Mouse (Mus musculus): ENCODE measurements around the gene Zfp951. TPM values are rescaled to one million over a fixed set of nuclear protein-coding genes. Genes with fewer than 3 reads are reported as not detected.
"Not testable (repeated sequence)": the region's sequence is repeated elsewhere in the genome, so short reads cannot be mapped to it uniquely, and the experiment has no call there.

Gene Zfp951
- not detected in 2 replicates for polyA plus RNA-seq (2012)

DNA sequence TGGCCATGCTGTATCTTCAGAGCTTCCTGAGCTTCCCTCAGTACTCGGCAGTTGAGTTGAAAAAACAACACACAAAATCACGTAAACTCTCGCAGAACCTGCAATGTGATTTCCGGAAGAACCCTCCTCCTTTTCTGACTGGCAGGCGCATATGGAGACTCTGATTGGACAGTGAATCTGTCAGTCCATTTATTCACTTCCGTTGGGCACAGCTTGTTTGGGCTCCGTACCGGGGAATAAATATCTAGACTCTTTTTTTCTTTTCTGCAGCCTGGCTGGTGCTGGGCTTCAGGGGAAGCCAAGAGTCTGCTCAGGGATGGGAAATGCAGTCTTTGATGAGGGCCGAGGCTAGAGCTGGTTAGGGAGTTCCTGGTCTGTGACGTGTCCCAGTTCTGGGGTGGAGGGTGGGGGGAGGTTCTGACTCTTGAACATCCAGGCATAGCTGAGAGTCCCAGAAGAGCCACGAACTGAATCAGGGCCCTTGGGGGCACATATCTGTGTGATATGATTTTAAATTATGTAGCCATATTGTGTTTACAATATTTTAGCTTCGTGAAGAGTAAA lies at the start of gene Zfp951:
Gene Zfp951 (minus strand): TSS at position 109 of the 564 bp plus-strand sequence.
- H3K9me3 ChIP-seq (ENCODE audit: control insufficient read depth, low read length); H3K4me1 ChIP-seq (ENCODE audit: control insufficient read depth); H3K36me3 ChIP-seq (ENCODE audit: control insufficient read depth); H3K27me3 ChIP-seq (ENCODE audit: control insufficient read depth); H3K4me3 ChIP-seq (replicated peaks): not testable (repeated sequence)

DNA sequence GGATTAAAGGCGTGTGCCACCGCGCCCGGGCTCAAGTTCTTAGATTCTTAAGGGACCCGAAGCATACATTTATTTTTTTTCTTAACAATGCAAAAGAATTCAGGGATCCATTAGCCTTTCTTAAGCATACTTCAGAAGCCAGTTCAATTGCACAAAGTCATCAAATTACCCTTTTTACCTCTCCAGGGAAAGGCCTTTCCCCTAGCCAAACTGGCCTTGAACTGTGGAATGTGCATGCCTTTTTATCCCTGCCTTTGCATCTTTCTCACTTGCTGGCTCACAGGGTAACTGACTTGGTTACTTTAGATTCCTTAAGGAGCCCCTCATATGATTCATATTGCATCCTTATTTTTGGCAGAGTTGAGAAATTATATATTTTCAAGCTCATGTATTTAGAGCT lies 46.7 kb upstream of the Zfp951 start:
- not testable (repeated sequence) for H3K27me3 ChIP-seq (ENCODE audit: control insufficient read depth); H3K36me3 ChIP-seq (ENCODE audit: control insufficient read depth); H3K4me3 ChIP-seq (replicated peaks); H3K9me3 ChIP-seq (ENCODE audit: control insufficient read depth, low read length); H3K4me1 ChIP-seq (ENCODE audit: control insufficient read depth)

DNA sequence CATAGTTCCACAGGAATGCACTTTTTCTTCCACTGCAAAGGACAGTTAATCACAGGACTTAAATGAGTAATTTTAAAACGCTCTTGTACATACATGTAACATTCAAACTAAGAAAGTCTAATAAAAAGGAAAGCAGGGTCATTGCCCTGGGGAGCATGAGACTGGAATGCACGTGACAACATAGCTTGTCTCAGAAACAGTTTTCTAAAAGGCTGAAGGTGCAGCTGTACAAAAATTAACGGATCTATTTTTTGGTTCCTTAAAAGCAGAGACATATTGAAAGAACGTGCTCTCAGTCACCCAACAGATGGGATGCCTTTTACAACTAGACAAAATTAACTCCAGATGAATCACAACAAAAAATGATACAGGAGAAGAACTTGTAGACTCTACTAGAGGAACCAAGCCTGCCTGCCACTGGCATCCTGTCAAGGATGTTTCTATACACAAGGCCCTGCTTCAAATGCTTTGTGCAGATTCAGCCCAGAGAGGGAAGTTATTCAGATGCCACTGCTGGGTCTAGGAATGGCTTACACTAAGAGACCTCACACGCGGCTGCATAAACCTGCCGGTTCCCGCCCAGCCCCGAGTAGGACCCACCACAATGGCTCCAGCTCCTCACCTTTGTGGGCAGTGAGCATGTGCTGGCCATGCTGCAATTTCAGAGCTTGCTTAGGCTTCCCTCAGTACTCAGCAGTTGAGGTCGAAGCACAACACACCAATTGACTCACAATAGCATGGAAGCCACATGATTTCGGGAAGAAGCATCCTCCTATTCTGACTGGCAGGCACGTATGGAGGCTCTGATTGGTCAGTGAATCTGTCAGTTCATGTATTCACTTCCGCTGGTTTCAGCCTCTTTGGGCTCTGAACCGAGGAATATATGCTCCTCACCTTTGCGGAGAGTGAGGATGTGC lies 567 bp downstream of the Zfp951 start:
- H3K36me3 ChIP-seq (ENCODE audit: control insufficient read depth); H3K4me1 ChIP-seq (ENCODE audit: control insufficient read depth); H3K27me3 ChIP-seq (ENCODE audit: control insufficient read depth); H3K4me3 ChIP-seq (replicated peaks); H3K9me3 ChIP-seq (ENCODE audit: control insufficient read depth, low read length): not testable (repeated sequence)

DNA sequence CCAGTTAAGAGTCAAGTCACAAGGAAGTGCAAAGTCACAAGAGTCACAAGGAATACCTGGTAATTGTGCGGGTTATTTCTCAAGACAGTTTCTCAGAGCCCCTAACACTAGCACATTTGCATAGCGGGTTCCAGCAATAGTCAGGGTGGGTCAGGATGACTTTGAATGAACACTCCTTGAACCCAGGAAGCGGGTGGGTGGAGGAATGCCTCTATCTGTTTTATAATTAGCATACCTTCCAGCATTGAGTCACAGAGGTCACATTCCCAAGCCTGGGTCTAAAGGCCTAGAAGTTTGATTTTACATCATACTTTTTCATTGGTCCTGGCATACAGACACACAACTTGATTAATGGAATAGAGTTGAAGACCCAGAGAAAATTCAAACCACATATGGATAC lies 5.3 kb downstream of the Zfp951 start:
- not testable (repeated sequence) for H3K4me1 ChIP-seq (ENCODE audit: control insufficient read depth); H3K9me3 ChIP-seq (ENCODE audit: control insufficient read depth, low read length); H3K36me3 ChIP-seq (ENCODE audit: control insufficient read depth); H3K4me3 ChIP-seq (replicated peaks); H3K27me3 ChIP-seq (ENCODE audit: control insufficient read depth)

DNA sequence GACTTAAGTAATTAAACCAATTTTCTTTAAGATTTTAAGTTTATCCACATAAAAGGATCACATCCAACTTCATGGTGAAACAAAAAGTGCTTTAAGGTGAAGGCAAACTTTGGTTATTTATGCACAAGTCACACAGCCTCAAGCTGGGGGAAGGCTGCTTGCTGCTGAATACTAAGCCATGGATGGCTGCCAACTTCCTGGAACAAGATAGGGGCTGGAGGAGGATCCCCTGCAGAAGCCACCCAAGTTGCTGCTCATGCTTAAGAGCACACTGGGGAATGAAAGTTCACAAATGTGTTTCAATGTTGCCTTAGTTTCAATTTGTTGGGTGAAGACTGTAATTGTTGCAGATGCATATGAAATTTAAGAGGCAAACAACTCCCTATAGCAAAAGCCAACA lies 26.5 kb downstream of the Zfp951 start:
- no peak for TF ChIP-seq TAL1 (IDR thresholded peaks at IDR 0.05; ENCODE audit: low read length)
- no peak for TF ChIP-seq GATA1 (IDR thresholded peaks at IDR 0.05; ENCODE audit: low read length)
- no peaks in the 10 kb centered on the region for H3K27me3 ChIP-seq (ENCODE audit: control insufficient read depth)
- no peaks in the 10 kb centered on the region for H3K36me3 ChIP-seq (ENCODE audit: control insufficient read depth)
- no peaks in the 10 kb centered on the region for H3K4me1 ChIP-seq (ENCODE audit: control insufficient read depth)
- no peak overlapping the region for H3K4me3 ChIP-seq (replicated peaks)
- H3K9me3 ChIP-seq (ENCODE audit: control insufficient read depth, low read length): peaks cover 21% of the 10 kb centered on the region

DNA sequence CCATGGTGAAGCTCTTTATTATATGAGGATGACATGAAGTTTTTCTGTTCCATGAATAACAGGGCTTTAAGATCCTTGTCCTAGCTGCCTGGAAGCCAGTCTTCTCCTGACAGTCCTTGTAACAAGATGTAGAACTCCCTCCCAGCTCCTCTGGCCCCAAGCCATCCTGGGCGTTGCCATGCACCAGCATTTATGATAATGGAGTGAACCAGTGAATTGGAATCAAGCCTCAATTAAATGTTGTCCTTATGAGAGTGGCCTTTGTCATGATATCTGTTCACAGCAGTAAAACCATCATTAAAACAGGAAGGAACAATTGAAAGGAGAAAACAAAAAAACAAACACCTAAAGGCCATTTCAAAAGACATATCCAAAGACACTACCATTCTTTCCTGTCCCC lies 30.3 kb downstream of the Zfp951 start:
- peaks cover 31% of the 10 kb centered on the region for H3K9me3 ChIP-seq (ENCODE audit: control insufficient read depth, low read length)
- TF ChIP-seq GATA1 (IDR thresholded peaks at IDR 0.05; ENCODE audit: low read length) (no peak), TAL1 (IDR thresholded peaks at IDR 0.05; ENCODE audit: low read length) (no peak)
- no peaks in the 10 kb centered on the region for H3K4me1 ChIP-seq (ENCODE audit: control insufficient read depth)
- H3K27me3 ChIP-seq (ENCODE audit: control insufficient read depth): no peaks in the 10 kb centered on the region
- H3K36me3 ChIP-seq (ENCODE audit: control insufficient read depth): no peaks in the 10 kb centered on the region
- H3K4me3 ChIP-seq (replicated peaks): no peak overlapping the region

DNA sequence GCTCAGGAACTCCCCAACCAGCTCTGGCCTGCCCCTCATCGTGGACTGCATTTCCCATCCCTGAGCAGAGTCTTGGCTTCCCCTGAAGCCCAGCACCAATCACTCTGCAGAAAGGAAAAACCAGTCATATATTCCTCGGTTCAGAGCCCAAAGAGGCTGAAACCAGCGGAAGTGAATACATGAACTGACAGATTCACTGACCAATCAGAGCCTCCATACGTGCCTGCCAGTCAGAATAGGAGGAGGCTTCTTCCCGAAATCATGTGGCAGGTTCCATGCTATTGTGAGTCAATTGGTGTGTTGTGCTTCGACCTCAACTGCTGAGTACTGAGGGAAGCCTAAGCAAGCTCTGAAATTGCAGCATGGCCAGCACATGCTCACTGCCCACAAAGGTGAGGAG lies 89.7 kb downstream of the Zfp951 start:
- H3K27me3 ChIP-seq (ENCODE audit: control insufficient read depth); H3K4me1 ChIP-seq (ENCODE audit: control insufficient read depth); H3K4me3 ChIP-seq (replicated peaks); H3K9me3 ChIP-seq (ENCODE audit: control insufficient read depth, low read length); H3K36me3 ChIP-seq (ENCODE audit: control insufficient read depth): not testable (repeated sequence)

Other genes starting within 250 kb of the Zfp951 start
- not detected in 2 replicates for gene Abcg3, start 122.6 kb upstream of the Zfp951 start, polyA plus RNA-seq (2012)